Mouse (Mus musculus) limb, embryonic 14.5 days (tissue): ENCODE measurements around the gene Synpo2l. TPM values are rescaled to one million over a fixed set of nuclear protein-coding genes. Genes with fewer than 3 reads are reported as not detected.

ENCODE experiments used
- ATAC-seq: fragments of 200-750 bp; cut with Nextera tagmentation; 2 replicates; pipeline ENCODE4 v1.8.0; 2017; ENCODE audit warnings: low read depth, moderate number of reproducible peaks, moderate TSS enrichment; ENCODE audit not compliant: low FRiP score
- DNase-seq: peaks from one replicate; pipeline ENCODE4 v3.0.0-alpha.2; 2015; ENCODE audit warnings: low spot score
- H3K27ac ChIP-seq: fragments of 300-500 bp; sonication (generic); replicated peaks from 2 replicates; pipeline ENCODE4 v1.5.1; 2014; ENCODE audit warnings: low read depth, mild to moderate bottlenecking, low read length, moderate library complexity, mixed read lengths
- H3K27me3 ChIP-seq: fragments of 300-500 bp; sonication (generic); 2 replicates; pipeline ENCODE4 v1.6.1; 2014; ENCODE audit warnings: low read length, mixed read lengths; ENCODE audit not compliant: control insufficient read depth, insufficient read depth
- H3K36me3 ChIP-seq: fragments of 300-500 bp; sonication (generic); 2 replicates; pipeline ENCODE4 v1.6.1; 2014; ENCODE audit warnings: mild to moderate bottlenecking, low read length, moderate library complexity, mixed read lengths; ENCODE audit not compliant: control insufficient read depth, insufficient read depth
- H3K4me1 ChIP-seq: fragments of 300-500 bp; sonication (generic); 2 replicates; pipeline ENCODE4 v1.6.1; 2014; ENCODE audit warnings: antibody characterized with exemption, low read length, mixed read lengths; ENCODE audit not compliant: control insufficient read depth, insufficient read depth
- H3K4me2 ChIP-seq: fragments of 300-500 bp; sonication (generic); replicated peaks from 2 replicates; pipeline ENCODE4 v1.6.1; 2014; ENCODE audit warnings: low read depth, mild to moderate bottlenecking, low read length, moderate library complexity; ENCODE audit not compliant: severe bottlenecking
- H3K4me3 ChIP-seq: fragments of 300-500 bp; sonication (generic); replicated peaks from 2 replicates; pipeline ENCODE4 v1.5.1; 2014; ENCODE audit warnings: low read length
- H3K9ac ChIP-seq: fragments of 300-500 bp; sonication (generic); 2 replicates; pipeline ENCODE4 v1.6.1; 2014; ENCODE audit warnings: mild to moderate bottlenecking, low read depth, low read length, moderate library complexity; ENCODE audit not compliant: severe bottlenecking
- H3K9me3 ChIP-seq: fragments of 300-500 bp; sonication (generic); 2 replicates; pipeline ENCODE4 v1.6.1; 2016; ENCODE audit warnings: low read length; ENCODE audit not compliant: control insufficient read depth
- POLR2A ChIP-seq: fragments of 200-500 bp; IDR thresholded peaks from 2 replicates; pipeline ENCODE4 v1.8.0; 2012; ENCODE audit warnings: inconsistent platforms, mild to moderate bottlenecking, moderate library complexity, borderline replicate concordance; ENCODE audit not compliant: insufficient read depth, insufficient read length; ENCODE audit errors: extremely low read depth
- WGBS: fragments of 180-500 bp; shearing (Covaris S2); extraction: QIAGEN DNeasy Blood & Tissue Kit; methylation state at CpG from one replicate; pipeline ENCODE4 v1.1.7; 2014; 5-methylcytosine and 5-hydroxymethylcytosine counted together
- polyA plus RNA-seq, 2 experiments: library from polyadenylated mRNA; depleted of rRNA in 1 of 2; stranded (reverse) in 1 of 2; unstranded in 1 of 2; fragments of >200 nt; fragmentation: Nextera tagmentation in 1 of 2; extraction: Ambion mirVana in 1 of 2; gene quantifications; 2 replicates each; pipeline versions ENCODE4 v1.2.1 to v1.2.3; 2012 to 2014

The Synpo2l gene
- polyA plus RNA-seq, 2 experiments: 25.4 to 31.5 TPM

GRCm38 (mm10) chr14:20664436-20664835 lies 3.7 kb downstream of the Synpo2l start:
- Histone ChIP-seq H3K4me1 (peaks cover 26% of the 10 kb centered on the region), H3K27me3 (no peaks in the 10 kb centered on the region), H3K9me3 (no peaks in the 10 kb centered on the region), H3K27ac (peak overlapping the region; percentile 69), H3K36me3 (no peaks in the 10 kb centered on the region), H3K9ac (peak overlapping the region; percentile 37), H3K4me3 (peak overlapping the region; percentile 15; the same call in 1 of the 2 replicates), H3K4me2 (peak overlapping the region; percentile 17; the same call in 1 of the 2 replicates)
- DNase-seq (peak; percentile 61), ATAC-seq (peak; percentile 65)
- TF ChIP-seq POLR2A: no peak
- 39% methylated on average over 3 of the region's 3 CpGs for WGBS

- H3K9ac ChIP-seq: no peak overlapping the region
- WGBS: 64% methylated on average over 2 of the region's 2 CpGs
Observed at GRCm38 (mm10) chr14:20663601-20664000, 4.6 kb downstream of the Synpo2l start.

GRCm38 (mm10) chr14:20662740-20663139 lies 5.4 kb downstream of the Synpo2l start:
- no peak overlapping the region for H3K27ac ChIP-seq
- H3K27me3 ChIP-seq: no peaks in the 10 kb centered on the region
- no peak for TF ChIP-seq POLR2A
- no peak for DNase-seq
- ATAC-seq: no peak
- no peaks in the 10 kb centered on the region for H3K9me3 ChIP-seq
- no peaks in the 10 kb centered on the region for H3K36me3 ChIP-seq
- peaks cover 26% of the 10 kb centered on the region for H3K4me1 ChIP-seq
- H3K4me2 ChIP-seq: peak overlapping the region; percentile 85; the same call in 1 of the 2 replicates
- peak overlapping the region; percentile 74 for H3K4me3 ChIP-seq
- 83% methylated on average over 3 of the region's 3 CpGs for WGBS
- H3K9ac ChIP-seq: peak overlapping the region; percentile 81; the same call in 1 of the 2 replicates

More at GRCm38 (mm10) chr14:20663601-20664000, 4.6 kb downstream of the Synpo2l start:
- no peak for ATAC-seq
- TF ChIP-seq POLR2A: no peak
- peaks cover 26% of the 10 kb centered on the region for H3K4me1 ChIP-seq
- peak overlapping the region; percentile 15; the same call in 1 of the 2 replicates for H3K4me3 ChIP-seq
- H3K36me3 ChIP-seq: no peaks in the 10 kb centered on the region
- no peaks in the 10 kb centered on the region for H3K9me3 ChIP-seq
- no peak for DNase-seq
- peak overlapping the region; percentile 69; the same call in 1 of the 2 replicates for H3K27ac ChIP-seq
- H3K27me3 ChIP-seq: no peaks in the 10 kb centered on the region
- H3K4me2 ChIP-seq: peak overlapping the region; percentile 17; the same call in 1 of the 2 replicates

- WGBS: 11% methylated on average over 18 of the region's 19 CpGs
- Histone ChIP-seq H3K27ac (peak overlapping the region; percentile 94), H3K27me3 (no peaks in the 10 kb centered on the region), H3K9me3 (no peaks in the 10 kb centered on the region), H3K9ac (peak overlapping the region; percentile 81), H3K36me3 (no peaks in the 10 kb centered on the region), H3K4me3 (peak overlapping the region; percentile 74), H3K4me2 (peak overlapping the region; percentile 85), H3K4me1 (peaks cover 26% of the 10 kb centered on the region)
- ATAC-seq: no peak
- no peak for DNase-seq
- no peak for TF ChIP-seq POLR2A
Observed at GRCm38 (mm10) chr14:20661661-20662331, 6.4 kb downstream of the Synpo2l start.

GRCm38 (mm10) chr14:20660827-20661660 lies 7.1 kb downstream of the Synpo2l start:
- TF ChIP-seq POLR2A: peak; percentile 46; the same call in 1 of the 2 replicates
- no peaks in the 10 kb centered on the region for H3K9me3 ChIP-seq
- H3K27ac ChIP-seq: peak overlapping the region; percentile 94
- peak overlapping the region; percentile 81 for H3K9ac ChIP-seq
- H3K4me1 ChIP-seq: peaks cover 26% of the 10 kb centered on the region
- no peaks in the 10 kb centered on the region for H3K27me3 ChIP-seq
- H3K4me3 ChIP-seq: peak overlapping the region; percentile 74
- peak overlapping the region; percentile 85 for H3K4me2 ChIP-seq
- DNase-seq (peak; percentile 98), ATAC-seq (peak; percentile 77)
- no peaks in the 10 kb centered on the region for H3K36me3 ChIP-seq
- WGBS: 2% methylated on average over 48 of the region's 52 CpGs
